Mouse (Mus musculus) midbrain, postnatal 0 days (tissue): ENCODE data around the gene Tmem259. TPM values are rescaled to one million over a fixed set of nuclear protein-coding genes. Genes with fewer than 3 reads are reported as not detected.

Source experiments
- ATAC-seq: fragments of 200-750 bp; cut with Nextera tagmentation; 2 replicates; pipeline ENCODE4 v1.8.0; 2017; ENCODE audit warnings: moderate number of reproducible peaks, mild to moderate bottlenecking, moderate TSS enrichment, moderate library complexity; ENCODE audit not compliant: low FRiP score
- DNase-seq: peaks from one replicate; pipeline ENCODE4 v3.0.0-alpha.2; 2015; ENCODE audit warnings: low spot score
- H3K27ac ChIP-seq: fragments of 300-500 bp; sonication (generic); 2 replicates; pipeline ENCODE4 v1.5.1; 2014; ENCODE audit warnings: low read depth, mild to moderate bottlenecking, low read length, mixed read lengths
- H3K27me3 ChIP-seq: fragments of 300-500 bp; sonication (generic); 2 replicates; pipeline ENCODE4 v1.6.1; 2014; ENCODE audit warnings: low read length, control low read depth, mixed read lengths; ENCODE audit not compliant: insufficient read depth
- H3K36me3 ChIP-seq: fragments of 300-500 bp; sonication (generic); 2 replicates; pipeline ENCODE4 v1.6.1; 2014; ENCODE audit warnings: low read length, control low read depth, mixed read lengths; ENCODE audit not compliant: insufficient read depth
- H3K4me1 ChIP-seq: fragments of 300-500 bp; sonication (generic); 2 replicates; pipeline ENCODE4 v1.6.1; 2014; ENCODE audit warnings: mild to moderate bottlenecking, control low read depth, antibody characterized with exemption, low read length, mixed read lengths; ENCODE audit not compliant: insufficient read depth
- H3K4me2 ChIP-seq: fragments of 300-500 bp; sonication (generic); 2 replicates; pipeline ENCODE4 v1.6.1; 2014; ENCODE audit warnings: low read depth, mild to moderate bottlenecking, low read length, mixed read lengths; ENCODE audit not compliant: poor library complexity, severe bottlenecking
- H3K4me3 ChIP-seq: fragments of 300-500 bp; sonication (generic); 2 replicates; pipeline ENCODE4 v1.5.1; 2014; ENCODE audit warnings: low read depth, mild to moderate bottlenecking, low read length, moderate library complexity
- H3K9ac ChIP-seq: fragments of 300-500 bp; sonication (generic); replicated peaks from 2 replicates; pipeline ENCODE4 v1.6.1; 2014; ENCODE audit warnings: mild to moderate bottlenecking, low read length, moderate library complexity, mixed read lengths; ENCODE audit not compliant: poor library complexity, severe bottlenecking
- H3K9me3 ChIP-seq: fragments of 300-500 bp; sonication (generic); 2 replicates; pipeline ENCODE4 v1.6.1; 2016; ENCODE audit warnings: low read length, control low read depth
- CTCF ChIP-seq: IDR thresholded peaks from 2 replicates; pipeline ENCODE4 v1.5.1; 2016; ENCODE audit warnings: antibody characterized with exemption, mild to moderate bottlenecking
- WGBS: fragments of 180-500 bp; shearing (Covaris S2); extraction: QIAGEN DNeasy Blood & Tissue Kit; methylation state at CpG from one replicate; pipeline ENCODE4 v1.1.7; 2014; 5-methylcytosine and 5-hydroxymethylcytosine counted together
- polyA plus RNA-seq: library from polyadenylated mRNA; unstranded; fragments of >200 nt; fragmentation: Nextera tagmentation; extraction: Ambion mirVana; gene quantifications from 2 replicates; pipeline ENCODE4 v1.2.1, GENCODE M21; 2015
- total RNA-seq: library from RNA; depleted of rRNA; stranded (reverse); fragments of >200 nt; gene quantifications from 2 replicates; pipeline ENCODE4 v1.2.3, GENCODE M21; 2014

Tmem259 gene
- total and polyA plus RNA-seq, 2 experiments from 2014 or later = 29.3 to 172 TPM

GRCm38 (mm10) chr10:79936911-79937441 is 47.2 kb downstream of the Tmem259 start:
- H3K4me2 ChIP-seq = no peak overlapping the region
- H3K27me3 ChIP-seq = no peaks in the 10 kb centered on the region
- H3K27ac ChIP-seq = no peak overlapping the region
- peaks cover 13% of the 10 kb centered on the region; the same call in 1 of the 2 replicates for H3K36me3 ChIP-seq
- no peaks in the 10 kb centered on the region for H3K4me1 ChIP-seq
- H3K4me3 ChIP-seq = no peak overlapping the region
- no peak for ATAC-seq
- H3K9me3 ChIP-seq = no peaks in the 10 kb centered on the region
- no peak for TF ChIP-seq CTCF
- DNase-seq = peak; percentile 47
- no peak overlapping the region for H3K9ac ChIP-seq
- 56% methylated on average over 27 of the region's 27 CpGs for WGBS

- Histone ChIP-seq H3K9me3 (no peaks in the 10 kb centered on the region), H3K36me3 (peaks cover 18% of the 10 kb centered on the region; the same call in 1 of the 2 replicates), H3K4me1 (no peaks in the 10 kb centered on the region), H3K27ac (no peak overlapping the region), H3K4me3 (no peak overlapping the region), H3K27me3 (no peaks in the 10 kb centered on the region), H3K4me2 (no peak overlapping the region), H3K9ac (no peak overlapping the region)
- no peak for DNase-seq
- ATAC-seq = no peak
- WGBS = 70% methylated on average over 10 of the region's 10 CpGs
- TF ChIP-seq CTCF = no peak
These were observed 47.7 kb downstream of the Tmem259 start for GRCm38 (mm10) chr10:79936284-79936910.

DNA sequence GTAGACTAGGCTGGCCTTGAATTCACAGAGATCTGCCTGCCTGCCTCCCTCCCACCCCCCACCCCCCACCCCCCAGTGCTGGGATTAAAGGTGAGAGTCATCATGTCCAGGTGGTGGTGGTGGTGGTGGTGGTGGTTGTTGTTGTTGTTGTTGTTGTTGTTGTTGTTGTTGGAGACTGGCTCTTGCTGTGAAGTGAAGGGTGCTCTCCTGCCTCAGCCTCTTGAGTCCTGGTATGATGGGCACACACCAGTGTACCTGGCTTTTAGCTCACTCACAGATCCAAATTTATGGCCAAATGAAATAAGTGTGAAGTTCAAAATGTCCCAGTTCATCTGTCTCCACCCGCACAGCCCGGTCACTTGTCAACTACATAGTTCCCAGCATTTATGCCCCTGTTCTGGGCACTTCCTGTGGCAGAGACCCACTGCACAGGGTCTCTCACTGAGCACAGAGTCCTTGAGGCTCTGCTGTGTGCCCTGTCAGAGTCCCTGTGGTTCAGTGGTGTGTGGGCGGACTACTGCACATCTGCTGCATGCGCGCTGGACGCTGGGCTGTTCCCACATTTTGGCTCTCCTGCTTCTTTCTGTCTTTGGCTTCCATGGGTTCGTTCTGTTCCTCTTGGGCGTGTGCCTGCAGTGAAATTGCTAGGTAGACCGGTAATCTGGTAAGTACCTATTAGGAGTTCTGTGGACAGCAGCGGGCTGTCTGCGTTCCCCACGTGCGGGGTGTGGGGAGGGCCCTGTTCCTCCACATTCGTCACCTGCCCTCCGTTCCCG is 49.1 kb downstream of the Tmem259 start:
- Histone ChIP-seq H3K4me2 (no peak overlapping the region), H3K36me3 (peaks cover 21% of the 10 kb centered on the region; the same call in 1 of the 2 replicates), H3K4me3 (no peak overlapping the region), H3K27me3 (no peaks in the 10 kb centered on the region), H3K9me3 (no peaks in the 10 kb centered on the region), H3K27ac (no peak overlapping the region), H3K9ac (no peak overlapping the region), H3K4me1 (no peaks in the 10 kb centered on the region)
- no peak for ATAC-seq
- WGBS = 86% methylated on average over 16 of the region's 16 CpGs
- DNase-seq = no peak
- no peak for TF ChIP-seq CTCF

DNA sequence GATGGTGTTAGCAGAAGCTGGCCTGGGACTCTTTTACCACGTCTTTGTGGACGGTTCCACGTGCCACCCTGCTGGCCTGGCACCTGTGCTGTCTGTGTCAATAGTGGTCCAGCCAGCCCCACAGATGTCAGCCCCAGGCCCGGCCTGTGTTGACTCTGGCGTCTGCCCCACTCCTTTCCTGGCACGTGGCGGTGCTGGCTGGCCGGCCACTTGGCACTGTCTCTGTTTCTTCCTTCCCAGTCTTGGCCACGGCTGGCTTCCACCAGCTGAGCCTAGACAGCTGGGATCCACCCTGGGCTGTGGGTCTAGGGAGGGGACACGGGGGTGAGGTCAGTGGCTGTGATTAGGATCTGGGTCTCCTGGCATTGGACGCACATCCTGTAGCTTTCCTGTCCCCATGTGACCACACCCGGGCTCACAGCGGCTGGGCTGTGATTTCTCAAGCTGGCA is 49.8 kb downstream of the Tmem259 start:
- Histone ChIP-seq H3K4me3 (no peak overlapping the region), H3K36me3 (peaks cover 18% of the 10 kb centered on the region; the same call in 1 of the 2 replicates), H3K27ac (no peak overlapping the region), H3K4me2 (no peak overlapping the region), H3K9ac (no peak overlapping the region), H3K27me3 (no peaks in the 10 kb centered on the region), H3K9me3 (no peaks in the 10 kb centered on the region), H3K4me1 (no peaks in the 10 kb centered on the region)
- ATAC-seq (peak; percentile 53), DNase-seq (peak; percentile 86)
- no peak for TF ChIP-seq CTCF
- 50% methylated on average over 13 of the region's 13 CpGs for WGBS

DNA sequence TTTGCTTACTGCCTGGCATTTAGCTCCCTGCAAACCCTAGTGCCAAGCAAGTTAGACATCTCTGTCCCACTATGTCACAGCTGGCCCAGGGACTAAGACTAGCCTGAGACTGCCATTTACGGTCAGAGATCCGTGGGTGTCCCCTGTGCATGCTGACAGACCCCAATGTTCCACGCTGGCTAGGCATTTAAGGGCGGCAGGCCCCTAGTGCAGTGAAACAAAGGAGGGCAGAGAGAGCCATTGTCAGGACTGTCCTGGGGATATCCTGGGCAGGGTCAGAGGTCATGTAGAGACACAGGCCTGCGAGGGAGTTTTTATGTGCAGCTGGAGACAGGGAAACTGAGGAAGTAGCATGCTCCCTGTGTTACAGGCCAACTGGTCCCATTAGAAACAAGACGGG is 50.3 kb downstream of the Tmem259 start:
- no peak overlapping the region for H3K27ac ChIP-seq
- H3K4me2 ChIP-seq = no peak overlapping the region
- no peak overlapping the region for H3K9ac ChIP-seq
- no peaks in the 10 kb centered on the region for H3K9me3 ChIP-seq
- H3K4me1 ChIP-seq = no peaks in the 10 kb centered on the region; the same call in 1 of the 2 replicates
- DNase-seq (no peak), ATAC-seq (no peak)
- no peak for TF ChIP-seq CTCF
- H3K4me3 ChIP-seq = no peak overlapping the region
- H3K27me3 ChIP-seq = no peaks in the 10 kb centered on the region
- peaks cover 17% of the 10 kb centered on the region; the same call in 1 of the 2 replicates for H3K36me3 ChIP-seq
- WGBS = 29% methylated on average over 6 of the region's 6 CpGs
